Mouse (Mus musculus) embryonic fibroblast, embryonic 13.5 days (primary cell): ENCODE results near the gene Frs2.
"Not testable (repeated sequence)": the region's sequence is repeated elsewhere in the genome, so short reads cannot be mapped to it uniquely, and the experiment has no call there.

Source experiments
- CTCF ChIP-seq: IDR thresholded peaks from 2 replicates; pipeline ENCODE4 v1.5.1; 2011; ENCODE audit warnings: mild to moderate bottlenecking, control low read depth, low read length, moderate library complexity, borderline replicate concordance; ENCODE audit not compliant: insufficient read depth
- POLR2A ChIP-seq: IDR thresholded peaks from 2 replicates; pipeline ENCODE4 v1.6.1; 2011; ENCODE audit warnings: low read depth, mild to moderate bottlenecking, control low read depth, low read length, moderate library complexity

GRCm38 (mm10) chr10:117131506-117131905 lies 16.8 kb downstream of the Frs2 start:
- not testable (repeated sequence) for TF ChIP-seq CTCF, POLR2A
